Mouse (Mus musculus) gastrocnemius, postnatal 36 days (tissue): ENCODE measurements around the gene Shisal2a. TPM values are rescaled to one million over a fixed set of nuclear protein-coding genes. Genes with fewer than 3 reads are reported as not detected.
A peak's percentile ranks its signal among the peaks of the same experiment; 100 is the strongest.

Source experiments
- DNase-seq, 2 experiments: peaks; one replicate each; pipeline ENCODE4 v3.0.0; 2022
- intact Hi-C: fragments of 180-260 bp; cut with DNase I; formaldehyde crosslinking; loops from one replicate; pipeline ENCODE4 v1.15.1; 2025
- long read RNA-seq, 2 experiments: library from polyadenylated mRNA; stranded (forward); transcript quantifications; one replicate each; pipeline ENCODE4 v2.0.0; 2021
- total RNA-seq, 2 experiments: library from RNA; stranded (reverse); gene quantifications; 2 replicates each; pipeline ENCODE4 v1.2.3; 2021

Shisal2a gene
- not detected for total RNA-seq
- long read RNA-seq, experiment 1: 0 reads
- long read RNA-seq, experiment 2: 0 reads

- no peak for DNase-seq
These were observed at the start of gene Shisal2a for GRCm38 (mm10) chr4:108383183-108383714. TSS of gene Shisal2a (minus strand) at chr4:108383349.

DNA sequence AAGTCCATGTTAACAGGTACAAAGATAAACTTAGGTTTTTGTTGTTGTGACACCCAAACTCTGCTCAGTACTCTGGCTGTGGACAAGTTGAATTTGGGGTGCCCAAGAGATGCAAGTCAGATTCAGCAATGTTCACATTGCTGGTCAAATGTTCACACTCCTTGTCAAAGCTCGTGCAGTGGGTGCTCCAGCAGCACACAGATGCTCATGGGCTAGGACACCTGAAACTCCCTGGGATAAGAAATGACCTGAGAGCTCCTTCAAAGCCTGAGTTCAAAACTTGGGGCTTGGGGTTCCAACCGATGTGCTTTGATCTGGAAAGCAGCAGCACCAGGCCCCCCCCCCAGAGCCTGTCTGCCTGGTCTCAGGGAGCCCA, 48.4 kb upstream of the Shisal2a start:
- intact Hi-C loops: no loop called here
- no peak for DNase-seq

More at GRCm38 (mm10) chr4:108383183-108383714, at the start of gene Shisal2a:
- intact Hi-C loops: no loop called here

DNA sequence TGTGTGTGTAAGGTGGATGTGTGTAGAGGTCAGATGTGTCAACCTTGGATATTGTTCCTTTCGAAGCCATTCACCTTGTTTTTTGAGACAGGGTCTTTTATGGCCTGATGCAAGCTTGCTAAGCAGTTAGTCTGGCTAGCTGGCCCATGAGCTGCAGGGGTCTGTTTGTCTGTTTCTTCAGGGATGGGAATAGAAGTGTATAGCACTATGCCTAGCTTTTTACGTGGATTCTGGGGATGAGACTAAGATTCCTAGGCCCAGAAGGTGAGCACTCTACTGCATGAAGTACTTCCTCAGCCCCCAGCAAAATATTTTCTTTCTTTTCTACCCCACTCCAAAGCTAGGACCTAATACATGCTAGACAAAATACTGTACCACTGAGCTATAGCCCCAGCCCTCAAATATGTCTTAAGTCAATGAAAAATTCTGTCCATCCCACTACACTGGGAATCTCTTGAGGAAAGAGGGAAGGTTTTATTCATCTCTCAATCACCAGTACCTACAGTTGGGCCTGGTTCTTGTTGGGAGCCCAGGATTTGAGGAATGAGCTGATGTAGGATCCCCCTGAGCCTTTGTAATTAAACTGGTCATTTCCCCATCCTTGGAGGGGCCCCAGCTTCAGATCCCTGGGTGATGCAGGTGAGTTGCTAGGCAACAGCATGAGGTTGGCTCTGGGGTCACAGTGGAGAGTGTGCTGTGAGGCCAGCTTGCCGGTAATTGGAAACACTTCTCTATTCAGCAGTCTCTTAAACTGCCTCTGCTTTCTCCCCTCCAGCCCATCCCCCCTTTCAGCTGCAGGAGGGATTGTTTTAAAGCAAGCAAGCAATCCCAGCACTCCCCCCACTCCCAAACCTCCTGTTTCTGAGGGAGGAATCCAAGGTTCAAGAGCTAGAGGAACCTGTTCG, 47.8 kb upstream of the Shisal2a start:
- intact Hi-C loops: no loop called here
- DNase-seq: no peak

DNA sequence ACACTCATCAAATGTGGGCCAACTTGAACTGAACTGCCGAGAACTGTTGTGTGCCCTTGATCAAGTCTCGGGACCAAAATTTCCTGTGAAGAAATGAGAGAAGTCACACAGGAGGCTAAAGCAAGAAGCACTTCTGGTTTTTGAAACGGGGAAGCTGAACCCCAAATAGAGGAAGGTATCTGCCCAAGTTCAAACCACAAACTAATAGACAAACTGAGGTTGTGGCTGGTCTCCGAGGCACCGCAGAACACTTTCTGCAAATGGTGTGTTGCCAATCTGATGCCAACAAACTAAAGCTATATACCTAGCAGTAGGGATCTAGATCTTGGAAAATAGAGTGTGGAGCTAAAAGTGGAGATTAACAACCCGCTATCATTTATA, 45.2 kb upstream of the Shisal2a start:
- no peak for DNase-seq
- intact Hi-C loops: no loop called here

DNA sequence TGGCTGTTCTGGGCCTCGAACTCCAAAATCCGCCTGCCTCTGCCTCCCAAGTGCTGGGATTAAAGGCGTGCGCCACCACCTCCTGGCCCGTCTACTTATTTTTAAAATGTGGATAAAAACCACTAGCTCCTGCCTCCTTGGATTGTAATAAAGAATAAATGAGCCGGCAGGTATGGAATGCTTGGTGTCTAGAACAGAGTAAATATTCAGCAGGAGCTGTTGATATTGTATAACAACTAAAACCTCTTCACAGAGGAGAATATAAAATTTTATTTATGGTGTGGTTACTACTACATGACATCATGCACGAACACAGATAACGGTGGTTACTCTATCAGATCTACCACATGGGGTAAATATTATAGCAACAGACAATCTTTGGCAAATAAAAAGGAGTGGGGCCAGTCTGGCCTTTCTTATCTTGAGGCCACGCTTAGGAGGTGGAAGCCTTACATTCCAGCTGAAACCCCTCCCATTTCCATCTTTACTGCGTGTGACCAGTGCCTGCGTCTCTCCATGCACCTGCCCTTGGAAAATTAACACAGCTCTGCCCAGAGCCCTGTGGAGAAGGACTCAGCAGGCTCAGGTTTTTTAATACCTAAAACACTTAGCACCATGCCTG, 44.7 kb upstream of the Shisal2a start:
- intact Hi-C loops: no loop called here

DNA sequence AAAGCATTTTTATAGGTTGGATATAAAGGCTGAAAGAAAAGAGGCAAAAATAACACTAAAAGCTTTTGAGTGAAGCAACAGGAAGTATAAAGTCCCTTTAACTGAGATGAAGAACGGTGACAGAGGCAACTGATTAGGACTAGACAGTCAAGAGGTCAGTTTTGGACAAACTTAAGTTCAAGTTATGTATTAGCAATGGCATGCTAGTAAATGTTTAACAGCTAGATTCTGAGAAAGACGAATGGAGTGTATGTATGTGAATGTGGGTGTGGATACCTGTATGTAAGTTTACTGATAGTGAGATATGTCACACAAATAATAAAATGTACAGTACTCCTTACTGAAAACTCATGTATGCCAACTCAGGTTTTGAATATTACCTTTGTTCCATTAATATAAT, 41.4 kb upstream of the Shisal2a start:
- DNase-seq: no peak
- intact Hi-C loops: no loop called here

More for the DNA sequence above, 44.7 kb upstream of the Shisal2a start:
- DNase-seq: no peak

- no peak for DNase-seq
- intact Hi-C loops: loop anchor here (5.0 kb wide), 3 partner anchors 50 to 520 kb away; partner anchors contain the start of genes 0610037L13Rik and Tut4
These were observed 24.5 kb upstream of the Shisal2a start for GRCm38 (mm10) chr4:108407621-108408020.

DNA sequence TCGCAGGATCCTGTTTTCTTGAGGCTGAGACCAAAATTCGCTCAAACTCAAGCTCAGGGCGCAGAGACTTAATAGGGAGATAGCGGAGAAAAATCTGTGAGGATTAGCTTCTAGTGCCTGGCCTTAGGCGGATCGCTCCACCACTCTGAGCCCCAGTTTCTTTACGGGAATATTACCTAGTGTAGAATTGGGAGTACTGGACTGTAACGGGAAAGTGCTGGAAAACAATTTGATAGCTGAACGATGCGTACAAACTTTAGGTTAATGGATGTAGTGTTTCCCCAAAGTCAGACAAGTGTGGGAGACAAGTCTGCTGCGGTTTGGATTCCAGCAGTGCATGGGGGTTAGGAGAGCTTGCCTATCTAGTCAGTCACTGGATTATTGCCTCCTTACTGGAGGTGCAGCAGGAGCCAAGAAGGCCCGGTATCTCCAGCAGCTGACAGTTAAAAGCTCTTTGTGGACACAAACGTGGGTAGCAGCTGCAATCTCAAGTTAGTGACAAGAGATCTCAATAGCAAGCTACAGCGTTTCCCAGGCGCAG, 23.8 kb upstream of the Shisal2a start, which contains the start of gene Gpx7:
TSS of gene Gpx7 (minus strand) at position 101 of the 541 bp plus-strand sequence.
- intact Hi-C loops: loop anchor here (5.0 kb wide), 3 partner anchors 50 to 520 kb away; partner anchors contain the start of genes 0610037L13Rik and Tut4
- DNase-seq: no peak

DNA sequence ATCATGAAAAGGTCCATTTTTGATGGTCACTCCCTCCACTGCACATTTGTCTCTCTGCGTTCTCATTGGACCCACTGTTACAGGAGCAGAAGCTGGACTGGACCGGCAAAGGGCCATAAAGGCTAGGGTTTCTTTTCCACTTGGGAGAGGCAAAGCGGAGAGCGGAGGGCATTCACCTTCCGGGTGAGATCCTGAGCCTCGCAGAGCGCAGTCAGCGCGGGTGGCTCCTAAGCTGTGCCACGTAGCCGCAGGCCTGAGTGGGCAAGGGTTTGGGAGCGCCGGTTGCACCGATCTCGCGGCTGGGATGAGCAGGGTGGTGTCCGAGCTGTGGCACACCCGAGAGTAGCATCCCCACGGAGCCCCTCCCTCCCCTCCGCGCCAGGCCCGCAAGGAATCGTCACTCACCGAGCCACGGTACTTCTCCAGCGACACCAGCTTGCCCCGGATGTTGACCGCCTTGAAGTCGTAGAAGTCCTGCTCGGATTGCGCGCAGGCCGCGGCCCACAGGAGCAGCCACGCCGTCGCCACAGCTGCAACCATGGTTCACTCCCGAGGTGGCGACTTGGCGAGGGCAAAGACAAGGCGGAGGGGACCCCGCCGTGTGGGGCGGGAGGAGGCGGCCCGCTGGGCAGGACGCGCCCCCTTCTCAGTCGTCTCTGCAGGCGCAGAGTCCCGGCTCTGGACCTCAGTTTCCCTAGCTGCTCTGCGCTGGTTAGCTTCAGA, 23.1 kb upstream of the Shisal2a start:
- intact Hi-C loops: loop anchor here (5.0 kb wide), 3 partner anchors 51 to 519 kb away; partner anchors contain the start of genes 0610037L13Rik and Tut4
- peak; percentile 64 to 76 for DNase-seq

GRCm38 (mm10) chr4:108405766-108406137, 22.6 kb upstream of the Shisal2a start:
- intact Hi-C loops: loop anchor here (5.0 kb wide), 3 partner anchors 52 to 518 kb away; partner anchors contain the start of genes 0610037L13Rik and Tut4
- no peak for DNase-seq

GRCm38 (mm10) chr4:108403861-108404635, 20.9 kb upstream of the Shisal2a start:
- no peak for DNase-seq
- intact Hi-C loops: no loop called here

- intact Hi-C loops: no loop called here
- DNase-seq: no peak
These were observed 17.2 kb upstream of the Shisal2a start for GRCm38 (mm10) chr4:108400395-108400794.

DNA sequence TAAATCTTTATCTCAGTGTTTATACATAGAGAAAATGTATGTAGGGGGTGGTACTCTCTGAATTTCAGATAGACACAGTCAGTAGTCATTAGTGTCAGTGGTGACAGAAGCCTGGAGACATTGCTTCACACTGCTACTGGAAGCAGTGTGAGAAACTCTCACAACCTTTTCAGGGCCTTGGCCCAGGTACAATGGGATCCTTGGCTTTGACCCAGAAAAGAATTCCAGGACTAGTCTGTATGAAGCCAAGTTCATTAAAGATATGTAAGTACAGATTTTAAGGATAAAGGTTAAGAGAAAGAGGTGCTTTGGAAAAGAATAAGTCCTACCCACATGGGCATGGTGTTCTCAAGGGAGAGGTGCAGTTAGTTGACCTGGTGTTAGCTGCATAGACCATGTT, 11.1 kb upstream of the Shisal2a start:
- intact Hi-C loops: no loop called here
- no peak for DNase-seq

DNA sequence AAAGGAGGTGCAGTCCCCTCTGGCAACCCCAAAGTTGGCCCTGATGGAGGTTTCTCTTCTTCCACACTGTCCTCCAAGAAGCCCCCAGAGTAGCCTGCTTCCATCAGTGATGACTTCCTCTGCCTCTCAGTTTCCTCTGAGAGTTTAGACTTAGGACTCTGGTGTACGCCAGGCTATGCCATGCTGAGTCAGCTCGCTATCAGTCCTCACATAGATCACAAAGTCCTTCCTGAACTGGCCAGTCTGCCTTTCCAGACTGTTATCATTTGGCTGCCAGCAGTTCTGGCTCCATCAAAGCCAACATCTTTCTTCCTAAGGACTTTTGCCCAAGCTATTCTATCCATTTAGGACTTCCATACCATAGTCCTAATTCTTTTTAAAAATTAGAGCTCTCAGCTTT, 9.4 kb upstream of the Shisal2a start:
- intact Hi-C loops: no loop called here
- DNase-seq: no peak

DNA sequence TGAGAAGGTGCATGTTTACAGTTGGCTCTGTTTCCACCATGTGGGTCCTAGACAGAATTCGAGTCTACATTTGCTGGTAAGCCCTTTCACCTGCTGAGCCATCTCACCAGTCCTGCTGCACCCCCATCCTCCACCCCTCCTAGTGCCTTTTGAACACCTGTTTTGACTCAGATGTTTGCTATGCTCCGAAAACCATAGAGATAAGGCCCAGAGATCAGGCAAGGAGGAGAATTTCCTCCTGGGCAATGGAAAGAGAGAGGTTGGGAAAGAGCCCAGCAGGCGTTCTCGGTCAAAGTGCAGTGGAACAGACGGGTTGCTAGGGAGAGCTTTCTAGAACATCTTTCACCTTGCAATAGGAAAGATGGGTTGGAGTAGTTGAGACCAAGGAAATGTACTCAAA, 8.0 kb upstream of the Shisal2a start:
- intact Hi-C loops: no loop called here
- DNase-seq: no peak

DNA sequence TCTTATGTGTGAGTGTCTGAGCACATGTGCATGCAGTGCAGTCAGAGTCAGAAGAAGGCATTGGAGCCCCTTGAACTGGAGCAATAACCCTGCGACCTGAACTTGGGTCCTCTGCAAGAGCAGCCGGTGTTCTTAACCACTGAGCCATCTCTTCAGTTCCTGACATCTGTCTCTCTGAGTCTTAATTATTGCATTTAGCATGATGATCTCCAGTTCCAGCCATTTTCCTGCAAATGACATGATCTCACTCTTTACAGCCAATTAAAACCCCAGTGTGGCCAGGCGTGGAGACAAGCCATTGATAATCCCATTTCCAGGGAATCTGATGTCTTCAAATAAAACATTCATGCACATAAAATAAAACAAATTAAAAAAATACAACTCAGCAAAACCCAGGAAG, 5.6 kb upstream of the Shisal2a start:
- intact Hi-C loops: no loop called here
- DNase-seq: no peak

DNA sequence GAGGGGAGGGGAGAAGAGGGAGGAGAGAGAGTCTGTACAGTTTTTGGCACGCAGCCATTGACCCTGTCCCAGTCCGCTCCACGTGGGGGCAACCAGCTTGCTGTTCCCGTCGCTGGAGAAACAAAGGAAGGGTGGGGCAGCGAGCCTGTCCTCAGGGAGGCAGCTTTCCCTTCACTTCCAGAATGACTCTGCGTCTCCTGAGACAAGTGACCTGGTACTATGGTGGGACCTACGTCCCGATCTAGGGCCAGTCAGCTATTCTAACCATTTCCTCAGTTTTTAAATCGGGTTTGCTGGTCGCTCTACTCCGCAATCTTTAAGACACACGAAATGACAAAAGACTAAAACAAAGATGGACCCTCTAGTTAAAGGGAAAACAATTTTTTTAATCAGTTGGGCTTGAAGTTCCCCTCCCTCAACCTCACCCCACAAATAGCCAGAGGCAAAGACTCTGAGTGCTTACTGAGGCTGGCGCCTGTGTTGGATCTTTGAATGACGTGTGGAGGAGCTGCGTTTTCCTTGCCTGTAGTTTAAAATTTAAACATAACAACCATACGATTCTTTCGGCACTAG, 4.6 kb upstream of the Shisal2a start:
- intact Hi-C loops: loop anchor here (2.0 kb wide), 1 partner anchor 27 kb away; no protein-coding TSS in a partner anchor
- DNase-seq: peak; percentile 40 to 62

- intact Hi-C loops: loop anchor here (2.0 kb wide), 1 partner anchor 26 kb away; no protein-coding TSS in a partner anchor
- DNase-seq: no peak
These were observed 4.0 kb upstream of the Shisal2a start for GRCm38 (mm10) chr4:108387106-108387505.

DNA sequence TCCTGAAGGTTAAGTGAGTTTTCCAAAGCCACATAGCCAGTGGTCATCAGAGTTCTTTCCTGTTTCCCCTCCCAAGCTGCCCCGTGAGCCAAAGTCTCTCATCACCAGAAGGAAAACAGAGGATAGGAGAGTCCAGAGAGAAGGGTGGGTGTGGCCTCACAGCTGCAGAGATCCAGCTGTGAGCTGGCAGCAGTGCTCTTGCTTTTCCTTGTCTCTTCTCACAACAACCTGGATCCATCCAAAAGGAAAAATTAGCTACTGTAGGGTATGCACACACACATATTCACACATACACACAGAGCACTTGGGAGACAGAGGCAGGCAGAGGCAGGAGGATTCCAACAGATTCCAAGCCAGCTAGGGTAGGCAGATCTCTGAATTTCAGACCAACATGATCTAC, 2.9 kb upstream of the Shisal2a start:
- intact Hi-C loops: loop anchor here (2.0 kb wide), 1 partner anchor 25 kb away; no protein-coding TSS in a partner anchor
- DNase-seq: peak in 1 of 2 experiments; percentile 19
